Mouse (Mus musculus): ENCODE measurements around the gene Kif16b.

Kif16b gene

DNA sequence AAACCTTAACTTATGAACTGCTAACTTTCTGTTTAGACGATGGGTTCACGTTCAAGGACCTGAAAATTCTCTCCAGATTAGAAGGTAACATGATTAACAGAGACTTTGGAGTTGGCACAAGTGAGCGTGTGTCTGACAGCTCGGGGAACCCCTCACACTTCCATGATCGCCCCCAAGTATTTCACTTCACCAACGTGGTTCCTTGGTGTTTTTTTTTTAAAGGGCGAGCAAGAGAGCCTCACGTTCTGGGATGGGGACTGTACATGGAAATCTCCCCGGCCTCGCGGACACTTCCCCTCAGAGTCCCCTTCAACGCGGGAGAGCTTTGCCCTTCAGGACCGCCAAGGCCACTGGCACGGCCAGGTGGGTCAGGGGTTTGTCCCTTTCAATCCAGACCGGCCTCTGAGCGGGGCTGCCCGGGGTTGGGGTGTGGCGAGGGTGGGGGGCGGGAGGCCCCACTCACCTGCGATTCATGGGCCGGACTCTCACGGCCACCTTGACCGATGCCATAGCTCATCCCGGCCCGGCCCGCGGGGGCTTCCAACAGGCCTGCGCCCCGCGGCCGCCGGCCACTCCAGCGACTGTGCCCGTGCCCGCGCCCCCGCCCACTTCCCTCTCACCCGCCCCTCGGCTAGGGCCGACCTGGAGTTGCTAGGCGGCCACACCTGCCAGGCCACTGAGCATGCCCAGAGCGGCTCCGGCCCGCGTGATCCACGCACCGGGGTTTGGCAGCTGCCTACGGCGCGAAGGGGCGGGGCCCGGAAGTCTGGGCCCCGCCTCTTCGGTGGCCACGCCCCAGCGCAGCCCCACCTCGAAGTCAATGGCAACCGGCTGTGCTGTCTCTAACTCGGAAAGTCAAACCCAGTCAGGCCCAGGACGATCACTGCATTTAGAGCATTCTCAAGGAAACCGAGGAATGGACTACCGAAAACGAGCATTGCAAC lies at the start of gene Kif16b:
Kif16b (minus strand) TSS at position 670 of the 944 bp plus-strand sequence.
- peak; percentile 95 for DNase-seq

- DNase-seq: no peak
Measured at GRCm38 (mm10) chr2:142940899-142941642, 39.7 kb upstream of the Kif16b start.

DNA sequence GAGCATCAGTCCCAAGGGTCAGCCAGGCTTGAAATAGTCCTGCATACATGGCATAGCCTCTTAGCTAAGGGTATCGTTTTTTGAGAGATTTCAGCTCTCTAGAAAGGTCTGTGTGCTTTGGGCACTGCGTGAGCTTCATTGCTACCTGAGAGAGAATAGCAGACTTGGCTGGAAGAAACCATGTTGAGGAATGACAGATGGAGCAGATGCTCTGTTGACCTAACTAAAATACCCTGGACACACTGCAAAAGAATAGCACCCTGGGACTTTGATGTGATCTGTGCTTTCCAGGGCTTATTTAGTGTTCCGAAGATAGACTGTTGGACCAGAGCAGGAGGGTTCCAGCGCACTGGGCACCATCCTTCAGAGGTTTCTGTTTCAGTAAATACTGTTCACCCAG lies 29.1 kb upstream of the Kif16b start:
- DNase-seq: no peak

GRCm38 (mm10) chr2:142929226-142930112 lies 28.1 kb upstream of the Kif16b start:
- no peak for DNase-seq

GRCm38 (mm10) chr2:142910808-142911388 lies 9.6 kb upstream of the Kif16b start:
- no peak for DNase-seq

- DNase-seq: no peak
Measured at GRCm38 (mm10) chr2:142909213-142909612, 7.9 kb upstream of the Kif16b start.

DNA sequence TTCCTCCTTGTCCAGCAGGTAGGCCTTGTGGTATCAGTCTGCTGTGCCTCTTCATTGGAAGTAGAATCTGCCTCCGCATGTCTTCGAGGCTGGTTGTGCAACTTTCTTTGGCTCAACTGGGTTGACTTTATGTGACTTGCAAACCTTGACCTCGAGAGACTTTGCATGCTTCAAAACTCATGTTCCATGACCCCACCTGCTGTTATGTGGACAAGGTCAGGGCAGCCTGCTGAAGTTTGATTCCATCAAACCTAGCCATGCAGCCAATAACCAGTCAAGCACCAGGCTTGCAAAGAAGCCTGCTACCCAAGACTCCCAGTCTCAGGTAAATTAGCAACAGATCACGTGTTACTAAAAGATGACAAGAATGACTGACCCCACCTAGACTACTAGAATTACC lies 5.7 kb upstream of the Kif16b start:
- DNase-seq: no peak

DNA sequence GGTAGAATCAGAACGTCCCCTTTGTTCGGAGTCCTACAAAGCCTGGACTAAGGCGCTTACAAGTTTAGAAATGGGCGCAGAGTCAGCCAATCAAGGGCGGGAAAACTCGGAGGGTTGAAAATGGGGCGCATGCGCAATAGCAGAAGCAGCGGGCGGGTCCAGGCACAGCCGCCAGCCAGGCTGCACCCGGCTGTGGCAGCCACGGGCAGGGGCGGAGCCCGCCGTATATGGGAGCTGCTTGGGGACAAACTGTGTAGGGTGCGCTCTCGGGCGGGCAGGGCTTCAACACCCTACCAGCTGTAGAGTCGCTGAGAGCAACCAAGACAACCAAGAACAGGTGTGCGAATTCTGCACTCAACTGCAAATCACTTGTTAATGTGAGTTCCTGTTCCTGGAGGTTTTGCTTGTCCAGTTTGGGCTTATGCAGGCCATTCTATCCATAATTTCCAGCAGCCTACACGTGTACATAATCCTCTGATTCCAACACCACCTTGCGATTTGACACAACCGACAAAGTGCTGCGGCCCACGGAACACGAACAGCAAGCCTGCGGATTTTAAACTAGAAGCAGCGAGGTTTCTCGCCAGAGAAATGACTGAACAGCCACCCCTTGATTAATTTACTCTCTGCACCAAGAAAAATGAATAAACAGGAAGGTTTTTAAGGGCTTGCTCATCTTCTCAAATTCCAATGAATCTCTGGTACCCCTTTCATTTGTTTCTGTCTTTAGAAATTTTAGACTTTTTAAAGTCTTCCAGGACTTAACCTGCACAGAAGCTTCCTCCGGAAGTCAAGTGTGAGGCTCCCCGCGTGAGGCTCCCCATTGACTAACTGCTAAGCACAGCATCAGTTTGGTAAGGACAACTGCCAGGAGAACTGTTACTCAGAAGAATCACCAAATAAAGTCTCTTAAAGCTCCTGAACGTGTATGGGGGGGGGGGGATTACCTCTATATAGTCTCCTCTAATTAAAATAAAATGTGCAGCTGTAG lies 1.9 kb upstream of the Kif16b start:
- DNase-seq: peak; percentile 97

DNA sequence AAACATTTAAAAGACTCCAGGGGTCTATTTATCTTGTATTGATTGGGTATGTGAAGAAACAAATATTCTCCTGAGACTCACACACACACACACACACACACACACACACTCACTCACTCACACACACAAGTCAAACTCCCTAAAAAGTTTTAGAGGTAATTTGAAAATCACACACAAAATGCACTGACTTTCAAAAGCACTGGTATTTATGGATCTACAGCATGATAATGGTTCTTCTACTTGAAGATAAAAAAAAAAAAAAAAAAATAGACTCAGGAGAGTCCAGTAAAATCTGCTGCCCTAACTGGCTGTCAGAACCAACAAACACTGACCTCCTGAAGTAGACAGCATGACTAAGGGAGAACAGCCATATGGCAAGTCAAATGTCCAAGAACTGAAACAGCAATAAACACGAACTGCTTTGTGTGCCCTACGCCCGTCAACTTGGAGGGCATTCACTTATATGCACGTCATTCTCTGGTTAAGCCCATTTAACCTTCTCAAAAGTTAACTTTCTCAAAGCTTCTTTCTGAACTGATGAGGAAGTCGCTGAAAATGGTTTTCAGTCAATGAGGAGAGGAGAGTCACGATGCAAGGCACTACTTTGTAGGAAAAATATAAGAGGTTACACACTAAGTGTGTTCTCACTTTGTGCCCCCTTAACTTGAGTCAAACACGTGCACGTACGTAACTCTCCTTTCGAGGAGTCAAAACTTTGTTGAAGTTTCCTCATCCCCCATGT lies 1.0 kb downstream of the Kif16b start:
- DNase-seq: no peak

DNA sequence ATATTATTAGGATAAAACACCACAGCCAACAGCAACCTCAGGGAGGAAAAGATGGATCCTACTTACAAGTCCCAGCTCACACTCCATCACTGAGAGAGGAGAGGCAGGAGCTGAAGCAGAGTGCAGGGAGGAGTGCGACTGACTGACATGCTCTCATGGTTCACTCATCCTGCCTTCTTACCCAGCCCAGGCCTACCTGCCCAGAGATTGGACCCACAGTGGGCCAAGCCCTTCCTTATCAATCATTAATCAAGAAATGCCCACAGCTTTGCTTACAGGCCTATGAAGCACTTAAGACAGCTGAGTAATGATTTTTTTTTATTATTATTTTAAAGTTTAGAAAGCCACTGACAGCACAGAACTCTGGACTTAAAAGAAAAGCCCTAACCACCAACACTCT lies 7.6 kb downstream of the Kif16b start:
- DNase-seq: no peak

DNA sequence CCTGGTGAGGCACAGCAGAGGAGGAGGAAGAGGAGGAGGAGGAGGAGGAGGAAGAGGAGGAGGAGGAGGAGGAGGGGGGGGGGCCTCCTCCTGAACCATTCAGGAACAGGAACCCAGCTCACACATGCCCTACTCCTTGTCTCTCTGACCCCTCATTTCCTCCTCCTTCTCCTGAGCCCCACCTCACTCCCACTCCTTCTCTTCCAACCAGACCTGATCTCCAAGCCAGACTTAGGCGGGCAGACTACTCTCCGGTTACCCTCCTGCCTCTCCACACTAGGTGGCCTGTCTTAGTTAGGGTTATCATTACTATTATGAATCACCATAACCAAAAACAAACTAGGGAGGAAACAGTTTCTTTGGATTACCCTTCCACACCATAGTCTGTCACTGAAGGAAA lies 10.0 kb downstream of the Kif16b start:
- DNase-seq: no peak

DNA sequence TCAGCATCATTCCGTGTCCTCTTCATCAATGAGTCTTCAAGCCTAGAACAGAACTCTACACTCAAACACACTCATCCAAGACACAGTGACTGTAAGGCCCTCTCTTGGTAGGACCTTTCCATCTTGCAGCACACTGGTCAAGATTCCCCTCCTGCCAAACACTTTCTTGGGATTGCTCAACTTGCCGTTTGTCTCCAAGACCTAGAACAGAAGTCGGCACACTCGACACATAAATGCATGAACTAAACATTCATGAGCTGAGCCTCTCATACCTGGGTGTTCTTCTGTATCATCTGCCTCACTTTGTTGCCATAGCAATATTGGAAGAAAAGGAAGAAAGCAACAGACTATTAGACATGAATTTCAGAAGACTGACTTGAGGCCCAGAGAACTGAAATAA lies 16.9 kb downstream of the Kif16b start:
- DNase-seq: no peak

- DNase-seq: no peak
Measured at GRCm38 (mm10) chr2:142883625-142883994, 17.7 kb downstream of the Kif16b start.

- peak; percentile 38 for DNase-seq
Measured at GRCm38 (mm10) chr2:142882871-142883624, 18.3 kb downstream of the Kif16b start.

DNA sequence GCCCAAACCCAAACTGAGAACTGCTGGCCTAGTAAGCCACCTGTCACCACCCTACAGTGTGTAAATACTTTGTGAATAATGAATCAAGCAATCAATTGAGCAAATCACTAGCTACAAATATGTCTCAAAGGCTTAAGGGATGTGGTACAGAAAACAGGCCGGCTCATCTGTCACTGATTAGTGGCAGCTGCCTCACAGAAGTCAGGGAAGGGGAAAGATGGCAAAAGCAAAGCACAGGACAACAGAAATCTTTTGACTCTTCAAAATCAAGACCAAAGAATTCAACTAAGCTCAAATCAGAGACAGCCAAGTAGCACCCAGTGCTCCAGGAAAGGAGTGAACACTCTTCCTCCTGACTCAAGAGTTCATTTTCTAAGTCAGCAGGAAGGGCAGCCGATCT lies 18.9 kb downstream of the Kif16b start:
- DNase-seq: no peak

DNA sequence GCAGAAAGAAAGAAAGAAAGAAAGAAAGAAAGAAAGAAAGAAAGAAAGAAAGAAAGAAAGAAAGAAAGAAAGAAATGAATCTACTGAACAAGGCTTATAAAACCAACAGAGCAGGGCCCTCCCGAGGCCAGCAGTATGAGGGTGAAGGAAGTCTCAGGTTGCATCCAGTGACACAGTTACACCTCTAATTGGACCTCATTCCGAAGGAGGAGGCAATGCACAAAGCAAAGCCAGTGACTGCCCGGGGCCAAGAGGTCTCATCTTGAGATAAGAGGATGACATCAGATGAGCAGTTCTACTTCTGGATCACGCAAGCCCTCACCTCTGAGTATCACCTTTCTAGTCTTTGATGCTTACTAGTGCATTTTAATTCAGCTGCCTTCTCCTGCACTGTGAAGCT lies 20.2 kb downstream of the Kif16b start:
- no peak for DNase-seq

DNA sequence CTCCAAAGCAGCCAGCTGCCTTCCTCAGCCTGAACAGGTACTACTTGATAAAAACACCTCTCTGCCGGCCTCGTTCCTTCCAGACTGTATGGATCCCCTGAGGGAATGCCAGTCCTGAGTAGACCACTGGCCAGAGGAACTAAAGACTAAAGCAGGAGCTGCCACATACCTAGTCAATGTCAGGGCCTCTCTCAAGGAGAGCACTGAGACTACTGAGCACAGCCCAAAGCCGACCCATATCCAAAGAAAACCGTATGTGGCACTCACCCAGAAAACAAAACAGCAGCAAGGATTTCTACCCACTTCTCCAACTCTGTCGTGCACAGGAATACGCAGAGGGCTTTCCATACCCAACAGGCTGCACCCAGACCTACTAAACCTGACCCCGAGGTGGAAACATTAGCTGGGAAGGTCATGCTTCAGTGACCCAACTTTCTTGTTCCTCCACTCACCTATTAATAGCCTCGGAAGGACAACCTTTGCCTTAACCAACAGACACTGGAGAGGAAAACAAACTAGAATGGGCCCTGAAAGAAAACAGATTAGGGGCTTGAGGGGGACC lies 22.0 kb downstream of the Kif16b start:
- no peak for DNase-seq

GRCm38 (mm10) chr2:142876636-142877035 lies 24.7 kb downstream of the Kif16b start:
- DNase-seq: no peak

GRCm38 (mm10) chr2:142875936-142876335 lies 25.4 kb downstream of the Kif16b start:
- no peak for DNase-seq

Data from right cerebral cortex, adult 18-20 months (tissue).